Mouse (Mus musculus): Measurements from ENCODE around the gene Tmem94. TPM values are rescaled to one million over a fixed set of nuclear protein-coding genes. Genes with fewer than 3 reads are reported as not detected.

The Tmem94 gene
- 10 to 100 TPM; 37.7 to 40.0 TPM for total RNA-seq (2021)

DNA sequence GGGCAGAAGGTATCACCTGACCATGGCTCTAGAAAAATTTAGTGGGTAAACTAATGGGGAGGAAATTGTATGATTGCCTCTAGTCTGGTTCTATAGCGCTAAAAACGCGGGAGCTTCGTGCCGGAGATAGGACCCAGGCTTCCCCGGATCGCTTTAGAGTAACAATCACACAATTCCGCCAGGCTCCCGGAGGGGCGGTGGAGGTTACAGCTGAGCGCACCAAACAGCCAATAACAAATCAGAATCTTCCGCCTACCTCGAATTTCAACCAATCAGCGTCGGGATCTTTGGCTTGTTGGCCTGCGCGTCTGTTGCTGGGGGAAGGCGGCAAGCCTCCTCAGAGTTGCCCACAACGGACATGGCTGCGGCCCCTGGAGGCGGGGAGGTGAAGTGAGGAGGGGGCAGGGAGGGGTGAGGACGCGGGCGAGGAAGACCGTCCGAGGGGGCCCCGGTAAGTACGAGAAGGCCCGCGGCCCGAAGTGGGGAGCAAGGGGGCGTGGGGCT is at the start of gene Tmem94:
Gene Tmem94, plus strand, starts transcription at position 331 of the 504 bp plus-strand sequence.
- intact Hi-C loops (cut with DNase I) = no loop called here
- DNase-seq (ENCODE audit: extremely low spot score in 1 of 2, low spot score in 2 of 2) = peak; percentile 95 to 98

DNA sequence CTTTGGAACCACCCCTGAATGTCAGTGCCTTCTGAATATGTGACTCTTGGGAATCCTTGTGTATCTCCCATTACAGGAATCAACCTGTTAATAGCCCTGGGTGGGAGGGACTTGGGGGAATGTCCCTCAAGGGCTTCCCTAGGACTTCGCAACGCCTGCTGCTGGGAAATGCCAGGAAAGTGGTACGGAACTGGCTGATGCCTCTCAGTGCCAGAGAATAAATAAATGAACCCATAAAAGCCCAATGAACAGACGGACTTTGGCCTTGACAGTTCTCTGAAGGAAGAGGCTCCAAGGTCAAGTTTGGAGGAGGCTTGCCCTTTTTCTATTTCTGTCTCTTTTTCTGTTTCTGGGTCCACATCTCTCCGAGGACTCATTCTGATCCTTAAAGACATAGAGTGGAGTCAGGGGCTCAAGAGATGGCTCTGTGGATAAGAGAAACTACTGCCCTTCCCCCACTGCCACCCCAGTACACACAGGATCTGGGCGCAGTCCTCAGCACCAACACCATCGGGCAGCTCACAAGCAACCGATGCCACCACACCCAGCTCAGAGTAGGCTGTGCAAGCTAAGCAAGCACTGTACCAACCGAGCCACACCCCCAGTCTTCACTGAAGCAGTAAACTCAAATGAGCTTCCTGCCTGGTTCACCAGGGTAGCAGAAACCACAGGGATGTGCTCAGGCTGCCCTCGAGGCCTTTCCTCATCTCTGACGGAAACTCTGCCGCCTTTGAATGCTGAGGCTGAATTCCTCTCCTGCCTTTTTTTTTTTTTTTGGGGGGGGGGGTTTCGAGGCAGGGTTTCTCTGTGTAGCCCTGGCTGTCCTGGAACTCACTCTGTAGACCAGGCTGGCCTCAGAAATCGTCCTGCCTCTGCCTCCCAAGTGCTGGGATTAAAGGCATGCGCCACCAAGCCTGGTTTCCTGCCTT is 48.6 kb upstream of the Tmem94 start:
- intact Hi-C loops (cut with DNase I) = no loop called here
- no peak for DNase-seq (ENCODE audit: extremely low spot score in 1 of 2, low spot score in 2 of 2)

DNA sequence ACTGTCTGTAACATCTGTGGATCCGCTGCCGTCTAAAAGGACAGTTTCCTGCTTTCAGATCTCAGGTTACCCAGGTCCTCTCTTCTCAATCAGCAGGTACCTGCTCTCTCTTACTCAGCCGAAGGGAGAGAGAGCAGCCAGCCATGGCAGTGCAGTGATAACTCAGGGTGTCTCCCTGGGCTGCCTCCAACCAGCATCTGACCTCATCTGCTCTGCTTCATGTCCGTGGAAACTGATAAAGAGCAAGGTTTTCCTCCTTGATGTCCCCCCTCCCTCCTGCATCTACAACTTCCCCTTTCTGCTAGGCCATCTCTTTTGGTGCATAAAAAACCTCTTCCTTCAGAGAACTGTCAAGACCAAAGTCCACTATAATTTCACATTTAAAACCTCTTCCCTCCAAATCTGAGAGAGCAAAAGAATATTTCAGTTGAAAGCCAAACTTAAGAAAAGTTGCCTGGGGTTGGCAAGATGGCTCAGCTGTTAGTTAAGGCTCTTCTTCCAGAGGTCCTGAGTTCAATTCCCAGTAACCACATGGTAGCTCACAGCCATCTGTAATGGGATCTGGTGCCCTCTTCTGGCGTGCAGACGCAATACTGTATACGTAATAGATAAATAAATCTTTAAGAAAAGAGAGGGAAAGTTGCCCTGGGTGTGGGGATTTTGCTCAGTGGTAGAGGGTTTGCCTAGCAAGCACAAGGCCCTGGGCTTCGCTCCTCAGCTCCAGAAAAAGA is 47.4 kb upstream of the Tmem94 start:
- intact Hi-C loops (cut with DNase I) = no loop called here
- DNase-seq (ENCODE audit: extremely low spot score in 1 of 2, low spot score in 2 of 2) = no peak

DNA sequence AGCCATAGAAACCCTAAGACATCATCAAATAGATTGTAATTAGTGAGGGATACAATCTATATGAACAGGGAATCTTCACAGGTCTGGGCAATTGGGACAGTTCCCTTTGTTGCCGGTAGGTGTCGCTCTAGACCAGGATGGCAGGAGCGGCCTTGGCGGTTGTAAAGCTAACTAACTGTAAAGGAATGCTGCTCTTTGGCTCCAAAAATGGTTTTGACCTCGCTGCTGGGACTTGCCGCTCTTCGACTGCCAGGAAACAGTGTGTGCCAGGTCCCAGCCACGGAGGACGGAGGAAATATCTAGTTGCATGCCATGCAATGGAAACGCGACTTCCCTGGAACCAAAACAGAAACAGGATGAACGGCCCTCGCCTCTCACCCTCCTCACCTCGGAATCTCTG is 42.6 kb upstream of the Tmem94 start:
- intact Hi-C loops (cut with DNase I) = loop anchor here (2.0 kb wide), 1 partner anchor 92 kb away; the partner anchor contains the start of gene Tsen54

DNA sequence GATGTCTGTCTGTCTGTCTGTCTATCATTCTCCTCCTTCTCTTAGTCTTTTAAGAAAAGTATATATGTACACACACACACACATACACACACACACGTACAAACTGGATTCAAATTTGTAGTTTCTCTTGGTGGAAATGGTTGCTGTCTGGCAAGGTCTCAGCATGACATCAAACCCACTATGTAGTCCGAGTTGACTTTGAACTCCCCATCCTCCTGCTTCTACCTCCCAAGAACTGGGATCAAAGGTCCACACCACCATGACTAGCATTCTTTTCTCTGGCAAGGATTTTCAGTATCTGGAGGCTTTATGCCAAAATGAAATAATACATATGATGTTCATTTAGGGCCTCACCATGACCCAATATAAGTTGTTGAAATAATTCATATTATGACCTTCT is 42.0 kb upstream of the Tmem94 start:
- no peak for DNase-seq (ENCODE audit: extremely low spot score in 1 of 2, low spot score in 2 of 2)
- intact Hi-C loops (cut with DNase I) = loop anchor here (2.0 kb wide), 1 partner anchor 92 kb away; the partner anchor contains the start of gene Tsen54

More for the DNA sequence above, 42.6 kb upstream of the Tmem94 start:
- DNase-seq (ENCODE audit: extremely low spot score in 1 of 2, low spot score in 2 of 2) = peak; percentile 71 to 77

DNA sequence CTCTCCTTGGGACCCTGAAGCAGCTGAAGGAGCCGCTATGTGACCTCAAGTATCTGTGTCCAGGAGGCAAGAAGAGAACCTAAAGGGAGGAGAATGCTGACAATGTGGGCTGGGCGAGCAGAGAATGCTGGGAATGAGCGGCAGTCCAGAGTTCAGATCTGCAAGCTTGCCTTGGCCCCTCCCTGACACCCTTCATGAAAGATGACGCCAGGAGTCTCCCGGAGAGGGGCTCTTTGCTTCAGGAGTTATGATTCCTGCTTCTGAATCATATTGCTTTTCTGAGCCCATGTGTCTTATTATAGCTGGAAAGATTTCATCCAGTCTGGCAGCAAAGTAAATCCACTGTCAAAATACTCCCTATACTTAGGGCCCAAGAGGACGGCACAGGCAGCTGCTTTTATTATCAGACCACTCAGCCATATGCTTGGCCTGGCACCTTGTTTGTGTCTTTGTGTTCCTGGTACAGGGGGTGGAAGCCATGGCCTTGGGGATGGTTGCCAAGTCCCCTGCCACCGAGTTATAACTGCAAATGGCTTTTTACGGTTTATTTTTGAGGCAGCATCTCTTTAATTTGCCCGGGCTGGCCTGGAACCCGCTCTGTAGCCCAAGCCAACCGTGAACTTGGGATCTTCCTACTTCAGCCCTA is 31.1 kb upstream of the Tmem94 start:
- peak in 1 of 2 experiments; percentile 16 for DNase-seq (ENCODE audit: extremely low spot score in 1 of 2, low spot score in 2 of 2)

DNA sequence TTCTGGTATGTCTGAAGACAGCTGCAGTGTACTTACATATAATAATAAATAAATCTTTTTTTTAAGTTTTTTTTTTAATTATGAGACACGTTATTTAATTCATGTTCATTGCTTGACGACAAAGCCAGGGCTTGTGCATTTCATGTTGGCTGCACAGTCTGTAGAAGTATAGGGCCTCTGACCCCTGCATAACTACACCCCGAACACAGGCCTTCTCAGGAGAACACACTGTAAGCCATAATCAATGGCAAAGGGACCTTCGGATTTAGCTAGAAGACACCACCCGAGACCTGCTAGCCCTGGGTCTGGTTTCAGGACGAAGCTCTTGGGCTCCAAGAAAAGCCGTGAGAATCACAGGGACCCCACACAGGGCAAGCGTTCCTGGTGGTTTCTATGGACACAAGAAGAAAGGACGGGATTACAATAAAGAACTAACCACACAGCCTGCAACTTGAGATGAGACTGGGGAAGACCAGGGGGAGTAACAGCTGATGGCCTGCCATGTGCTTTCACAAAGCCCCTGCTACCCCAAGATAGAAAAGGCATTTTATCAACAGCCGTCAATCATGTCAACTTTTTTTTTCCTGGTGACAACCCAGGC is 27.5 kb upstream of the Tmem94 start:
- intact Hi-C loops (cut with DNase I) = loop anchor here (10.0 kb wide), 1 partner anchor 257 kb away; no protein-coding TSS in a partner anchor
- no peak for DNase-seq (ENCODE audit: extremely low spot score in 1 of 2, low spot score in 2 of 2)

More for the DNA sequence above, 31.1 kb upstream of the Tmem94 start:
- intact Hi-C loops (cut with DNase I) = loop anchor here (10.0 kb wide), 1 partner anchor 261 kb away; no protein-coding TSS in a partner anchor

DNA sequence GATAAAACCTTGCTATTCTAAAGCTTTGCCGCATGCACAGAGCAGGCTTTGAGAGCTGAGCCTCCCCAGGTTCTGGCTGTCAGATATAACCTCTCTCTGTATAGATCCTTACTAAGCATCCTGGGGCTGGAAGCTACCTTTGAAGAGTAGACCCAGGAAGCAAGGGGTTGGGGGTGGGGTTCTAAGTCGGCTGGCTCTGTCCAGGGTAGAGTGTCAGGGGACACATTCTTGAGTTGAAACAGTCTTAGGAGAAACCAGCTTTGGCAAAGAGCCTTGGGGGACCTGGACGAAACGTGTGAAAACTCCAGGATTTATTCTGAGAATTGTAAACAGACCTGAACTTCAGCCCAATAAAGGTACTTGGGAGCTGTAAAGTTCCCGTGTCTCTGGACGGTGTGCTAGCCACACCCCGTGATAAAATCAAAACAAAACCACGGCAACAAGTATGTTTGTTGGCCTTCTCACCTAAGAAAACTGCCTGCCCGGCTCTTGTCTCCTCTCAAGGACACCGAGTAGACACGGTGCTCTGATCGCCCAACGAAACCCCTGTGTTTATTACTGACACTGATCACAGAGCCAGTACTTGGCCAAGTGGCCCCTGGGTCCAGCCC is 26.9 kb upstream of the Tmem94 start:
- intact Hi-C loops (cut with DNase I) = loop anchor here (10.0 kb wide), 1 partner anchor 256 kb away; no protein-coding TSS in a partner anchor
- DNase-seq (ENCODE audit: extremely low spot score in 1 of 2, low spot score in 2 of 2) = no peak

DNA sequence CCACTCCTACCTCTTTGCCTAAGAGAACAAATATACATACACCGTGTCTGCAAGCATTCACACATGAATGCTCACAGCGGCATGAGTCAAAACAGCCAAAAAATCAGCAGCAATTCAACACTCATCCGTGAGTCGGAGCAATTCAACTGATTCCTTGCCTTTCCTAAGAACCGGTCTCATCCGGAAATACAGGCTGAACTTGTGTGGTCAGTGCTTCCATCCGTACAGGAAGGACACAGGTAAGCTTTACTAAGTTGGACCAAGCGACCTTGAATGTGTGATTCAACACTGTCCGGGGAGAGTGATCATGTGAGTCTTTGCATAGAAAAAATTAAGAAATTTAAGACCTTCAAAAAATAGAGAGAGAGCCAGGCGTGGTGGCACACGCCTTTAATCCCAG is 24.2 kb upstream of the Tmem94 start:
- intact Hi-C loops (cut with DNase I) = no loop called here
- no peak for DNase-seq (ENCODE audit: extremely low spot score in 1 of 2, low spot score in 2 of 2)

DNA sequence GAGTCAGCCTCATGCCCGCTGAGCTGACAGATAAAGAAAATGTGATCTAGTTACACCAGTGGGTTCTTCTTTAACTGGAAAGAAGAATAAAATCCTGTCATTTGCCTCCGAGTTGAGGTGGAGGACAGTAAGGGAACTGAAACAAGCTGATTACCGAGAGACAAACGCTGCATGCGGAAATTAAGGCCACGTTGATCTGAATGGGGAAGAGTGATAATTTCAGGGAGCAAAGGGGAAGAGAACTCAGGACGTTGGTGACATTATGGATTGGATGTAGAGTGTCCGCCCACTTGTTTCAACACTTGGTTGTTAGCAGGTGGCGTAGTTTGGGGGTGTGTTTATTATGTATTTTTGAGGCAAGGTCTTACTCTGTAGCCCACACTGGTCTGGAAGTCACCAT is 22.3 kb upstream of the Tmem94 start:
- intact Hi-C loops (cut with DNase I) = no loop called here
- no peak for DNase-seq (ENCODE audit: extremely low spot score in 1 of 2, low spot score in 2 of 2)

DNA sequence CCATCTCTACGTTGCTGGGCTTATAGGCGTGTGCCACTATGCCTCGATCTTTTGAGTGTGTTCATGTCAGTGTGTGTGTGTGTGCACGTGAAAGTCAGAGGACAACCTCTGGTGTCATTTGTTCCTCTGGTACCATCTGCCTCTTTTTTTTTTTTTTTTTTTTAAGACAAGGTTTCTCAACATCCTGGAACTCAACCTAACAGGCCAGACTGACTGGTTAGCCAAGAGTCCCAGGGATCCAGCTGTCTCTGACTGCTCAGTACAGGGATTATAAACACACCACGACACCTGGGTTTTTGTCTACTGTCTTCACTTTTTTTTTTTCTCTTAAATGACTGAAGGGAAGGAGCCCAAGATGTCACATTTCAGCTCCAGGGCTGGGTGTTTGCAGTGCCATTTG is 20.8 kb upstream of the Tmem94 start:
- no peak for DNase-seq (ENCODE audit: extremely low spot score in 1 of 2, low spot score in 2 of 2)
- intact Hi-C loops (cut with DNase I) = no loop called here

DNA sequence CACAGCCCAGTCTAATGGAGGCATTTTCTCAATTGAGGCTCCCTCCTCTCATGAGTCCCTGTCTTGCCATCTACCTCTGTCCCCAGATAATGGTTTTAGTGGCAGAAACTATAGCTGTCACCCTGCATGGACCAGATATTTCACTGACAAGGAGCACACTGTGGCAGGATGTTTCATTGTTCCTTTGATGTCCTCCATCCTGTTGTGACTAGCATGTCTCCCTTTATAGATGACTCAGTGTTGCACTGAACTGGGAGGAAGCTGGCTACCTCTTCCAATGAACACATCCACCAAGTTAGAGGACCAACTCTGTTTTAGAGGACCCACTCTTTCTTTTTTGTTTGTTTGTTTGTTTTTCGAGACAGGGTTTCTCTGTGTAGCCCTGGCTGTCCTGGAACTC is 19.1 kb upstream of the Tmem94 start:
- intact Hi-C loops (cut with DNase I) = no loop called here
- no peak for DNase-seq (ENCODE audit: extremely low spot score in 1 of 2, low spot score in 2 of 2)

DNA sequence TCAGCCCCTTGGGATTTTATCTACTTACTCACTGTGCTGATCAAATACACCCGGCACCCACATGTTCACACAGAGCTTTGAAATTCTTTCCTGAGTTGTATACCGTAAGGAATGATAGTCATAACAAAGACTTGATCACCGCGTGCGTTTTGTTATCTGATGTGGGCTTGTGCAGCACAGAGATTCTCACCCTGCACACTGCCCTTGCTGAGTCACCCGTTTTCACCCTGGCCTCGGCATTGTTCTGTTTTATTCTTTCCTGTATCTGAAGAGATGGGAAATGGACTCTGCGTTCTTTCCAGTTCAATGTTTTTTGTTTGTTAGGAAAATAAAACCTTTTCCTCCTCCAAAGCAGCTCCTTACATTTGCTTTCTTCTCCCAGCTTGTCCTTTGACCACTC is 18.5 kb upstream of the Tmem94 start:
- no peak for DNase-seq (ENCODE audit: extremely low spot score in 1 of 2, low spot score in 2 of 2)
- intact Hi-C loops (cut with DNase I) = no loop called here

DNA sequence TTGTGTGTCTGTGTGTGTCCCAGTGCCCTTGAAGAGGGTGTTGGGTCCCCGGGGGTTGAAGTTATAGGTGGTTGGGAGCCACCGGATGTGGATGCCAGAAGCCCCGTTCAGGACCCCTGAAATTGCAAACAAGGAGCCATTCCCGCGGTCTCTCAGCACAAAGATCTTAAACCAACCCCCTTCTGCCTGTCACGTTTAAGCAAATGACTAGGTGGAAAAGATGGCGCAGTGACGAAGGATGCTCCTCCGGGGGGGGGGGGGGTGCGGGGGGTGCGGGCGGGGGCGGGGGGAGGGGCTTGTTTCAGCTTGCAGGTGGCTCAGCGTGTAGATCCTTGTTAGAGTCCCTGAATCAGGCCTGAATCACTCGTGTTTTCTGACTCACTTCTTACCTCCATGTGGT is 17.9 kb upstream of the Tmem94 start:
- no peak for DNase-seq (ENCODE audit: extremely low spot score in 1 of 2, low spot score in 2 of 2)
- intact Hi-C loops (cut with DNase I) = no loop called here

DNA sequence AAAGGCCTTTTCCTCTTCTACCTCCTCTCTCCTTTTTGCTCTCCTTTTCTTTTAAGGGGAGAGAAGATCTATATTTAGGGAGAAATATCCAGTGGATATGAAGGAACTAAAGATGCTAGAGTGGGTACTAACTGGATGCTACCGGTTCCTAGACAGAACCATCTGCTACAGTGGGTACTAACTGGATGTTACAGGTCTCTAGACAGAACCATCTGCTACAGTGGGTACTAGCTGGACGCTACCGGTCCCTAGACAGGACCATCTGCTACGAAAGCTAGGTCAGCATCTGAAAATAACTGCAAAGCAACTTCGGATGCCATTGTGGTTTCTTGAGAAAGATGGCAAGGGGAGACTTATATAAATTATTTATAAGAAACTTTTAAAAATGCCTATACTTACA is 15.4 kb upstream of the Tmem94 start:
- intact Hi-C loops (cut with DNase I) = no loop called here
- peak in 1 of 2 experiments; percentile 22 for DNase-seq (ENCODE audit: extremely low spot score in 1 of 2, low spot score in 2 of 2)

DNA sequence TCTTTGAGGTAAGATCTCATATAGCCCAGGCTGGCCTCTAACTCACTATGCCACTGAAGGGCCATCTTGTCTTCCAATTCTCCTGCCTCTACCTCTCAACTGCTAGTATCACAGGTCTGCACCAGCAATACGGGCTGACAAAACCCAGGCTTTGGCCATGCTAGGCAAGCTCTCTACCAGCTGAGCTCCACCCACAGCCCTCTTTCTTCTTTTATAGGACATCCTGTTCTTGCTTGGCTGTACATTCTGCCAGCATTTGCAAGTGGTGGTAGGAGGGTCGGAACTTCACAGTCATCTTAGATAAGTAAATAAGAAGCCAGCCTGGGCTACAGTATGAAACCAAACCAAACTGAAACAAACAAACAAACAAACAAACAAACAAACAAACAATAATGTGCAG is 13.5 kb upstream of the Tmem94 start:
- DNase-seq (ENCODE audit: extremely low spot score in 1 of 2, low spot score in 2 of 2) = no peak
- intact Hi-C loops (cut with DNase I) = no loop called here

DNA sequence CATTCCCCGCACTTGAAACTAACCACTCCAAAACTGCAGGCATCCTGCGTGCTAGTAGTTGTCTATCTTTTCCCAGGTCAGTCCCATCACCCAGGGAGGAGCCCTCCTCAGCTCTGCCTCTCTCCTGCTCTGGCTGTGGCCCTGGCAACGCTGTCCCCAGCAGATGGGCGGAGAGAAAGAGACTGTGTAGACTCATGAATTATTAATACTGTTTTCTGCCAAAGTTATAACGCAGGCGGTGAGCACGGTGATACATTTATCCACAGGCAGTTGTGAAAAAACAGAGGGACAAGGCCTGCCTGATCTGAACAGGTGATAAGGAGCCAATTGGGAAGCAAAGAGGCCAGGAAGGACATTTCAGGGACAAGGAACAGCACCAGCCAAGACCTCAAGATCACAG is 12.6 kb upstream of the Tmem94 start:
- no peak for DNase-seq (ENCODE audit: extremely low spot score in 1 of 2, low spot score in 2 of 2)
- intact Hi-C loops (cut with DNase I) = no loop called here

DNA sequence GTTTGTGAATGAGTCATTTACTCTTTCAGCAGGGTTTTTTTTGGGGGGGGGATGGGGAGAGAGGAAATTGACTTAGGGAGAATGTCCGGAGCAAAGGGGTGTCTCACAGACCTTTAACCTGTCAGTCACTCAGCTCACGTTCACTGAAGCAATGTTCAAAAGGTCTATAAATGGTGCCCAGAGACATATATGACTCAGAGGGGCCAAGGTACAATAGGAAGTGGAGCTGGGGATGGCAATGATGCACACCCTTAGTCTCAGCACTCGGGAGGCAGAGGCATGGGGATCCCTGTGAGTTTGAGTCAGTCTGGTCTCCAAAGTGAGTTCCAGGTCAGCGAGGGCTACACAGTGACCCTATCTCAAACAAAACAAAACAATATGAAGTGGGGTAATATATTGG is 11.7 kb upstream of the Tmem94 start:
- intact Hi-C loops (cut with DNase I) = no loop called here
- DNase-seq (ENCODE audit: extremely low spot score in 1 of 2, low spot score in 2 of 2) = no peak
